Mouse (Mus musculus) cerebellum, adult 2 months (tissue): Measurements from ENCODE around the gene Fli1. TPM values are rescaled to one million over a fixed set of nuclear protein-coding genes. Genes with fewer than 3 reads are reported as not detected.

Experiments used
- DNase-seq, 2 experiments: peaks; one replicate each; pipeline ENCODE4 v3.0.0; 2021
- H3K27ac ChIP-seq: fragments of 200-500 bp; 2 replicates; pipeline ENCODE4 v1.5.1; 2012; ENCODE audit warnings: low read length, control low read depth, inconsistent platforms; ENCODE audit not compliant: insufficient read depth
- H3K27me3 ChIP-seq: fragments of 200-500 bp; 2 replicates; pipeline ENCODE4 v1.6.1; 2012; ENCODE audit warnings: inconsistent platforms, mild to moderate bottlenecking, low read length, moderate library complexity; ENCODE audit not compliant: control insufficient read depth, insufficient read depth
- H3K4me1 ChIP-seq: fragments of 200-500 bp; 2 replicates; pipeline ENCODE4 v1.6.1; 2011; ENCODE audit warnings: low read length; ENCODE audit not compliant: control insufficient read depth, insufficient read depth
- H3K4me3 ChIP-seq: fragments of 200-500 bp; replicated peaks from 2 replicates; pipeline ENCODE3; 2011; ENCODE audit warnings: mild to moderate bottlenecking, low read depth, low read length, control low read depth; ENCODE audit not compliant: insufficient read depth
- CTCF ChIP-seq: fragments of 200-500 bp; IDR thresholded peaks from 2 replicates; pipeline ENCODE4 v1.5.1; 2011; ENCODE audit warnings: low read depth, mild to moderate bottlenecking, control low read depth, low read length, moderate library complexity, borderline replicate concordance; ENCODE audit not compliant: insufficient read depth
- POLR2A ChIP-seq: fragments of 200-500 bp; IDR thresholded peaks from 2 replicates; pipeline ENCODE4 v1.6.1; 2011; ENCODE audit warnings: low read length, control low read depth, borderline replicate concordance; ENCODE audit not compliant: insufficient read depth
- WGBS: fragments of 180-500 bp; shearing (Covaris S2); methylation state at CpG from one replicate; pipeline ENCODE4 v1.1.7; 2018; 5-methylcytosine and 5-hydroxymethylcytosine counted together
- polyA plus RNA-seq: library from polyadenylated mRNA; depleted of rRNA; stranded (reverse); fragments of >200 nt; gene quantifications from 2 replicates; pipeline ENCODE4 v1.2.3, GENCODE M21; 2012

The Fli1 gene
- polyA plus RNA-seq, 1 experiment, result 2.2 TPM

- Histone ChIP-seq H3K27me3 (no peaks in the 10 kb centered on the region), H3K27ac (no peak overlapping the region)
- WGBS, result 79% methylated on average over 10 of the region's 10 CpGs
These were observed 26.6 kb downstream of the Fli1 start for GRCm38 (mm10) chr9:32515894-32516686.

GRCm38 (mm10) chr9:32514406-32515058 is 28.1 kb downstream of the Fli1 start:
- no peak overlapping the region for H3K4me3 ChIP-seq
- no peak for DNase-seq
- TF ChIP-seq CTCF (no peak), POLR2A (no peak)
- H3K27ac ChIP-seq, result no peak overlapping the region
- H3K4me1 ChIP-seq, result no peaks in the 10 kb centered on the region
- 70% methylated on average over 6 of the region's 6 CpGs for WGBS
- H3K27me3 ChIP-seq, result no peaks in the 10 kb centered on the region

More at GRCm38 (mm10) chr9:32515894-32516686, 26.6 kb downstream of the Fli1 start:
- Histone ChIP-seq H3K4me3 (no peak overlapping the region), H3K4me1 (no peaks in the 10 kb centered on the region)
- TF ChIP-seq CTCF (no peak), POLR2A (no peak)
- no peak for DNase-seq

- Histone ChIP-seq H3K27me3 (no peaks in the 10 kb centered on the region), H3K4me1 (no peaks in the 10 kb centered on the region), H3K27ac (no peak overlapping the region), H3K4me3 (no peak overlapping the region)
- no peak for DNase-seq
- 69% methylated on average over 2 of the region's 2 CpGs for WGBS
- TF ChIP-seq CTCF, result no peak
- TF ChIP-seq POLR2A, result no peak
These were observed 29.2 kb downstream of the Fli1 start for GRCm38 (mm10) chr9:32513471-32513870.

GRCm38 (mm10) chr9:32510454-32511263 is 32.0 kb downstream of the Fli1 start:
- no peak overlapping the region for H3K4me3 ChIP-seq
- TF ChIP-seq CTCF (no peak), POLR2A (no peak)
- no peak for DNase-seq
- 78% methylated on average over 7 of the region's 7 CpGs for WGBS
- no peaks in the 10 kb centered on the region for H3K27me3 ChIP-seq
- H3K4me1 ChIP-seq, result no peaks in the 10 kb centered on the region
- H3K27ac ChIP-seq, result no peak overlapping the region

GRCm38 (mm10) chr9:32509706-32510156 is 32.9 kb downstream of the Fli1 start:
- no peaks in the 10 kb centered on the region for H3K4me1 ChIP-seq
- WGBS, result 61% methylated on average over 7 of the region's 7 CpGs
- no peaks in the 10 kb centered on the region for H3K27me3 ChIP-seq
- TF ChIP-seq CTCF, result no peak
- no peak for TF ChIP-seq POLR2A
- no peak overlapping the region for H3K4me3 ChIP-seq
- DNase-seq, result no peak
- H3K27ac ChIP-seq, result no peak overlapping the region

GRCm38 (mm10) chr9:32508648-32509047 is 34.0 kb downstream of the Fli1 start:
- Histone ChIP-seq H3K27ac (no peak overlapping the region), H3K4me1 (no peaks in the 10 kb centered on the region), H3K27me3 (no peaks in the 10 kb centered on the region), H3K4me3 (no peak overlapping the region)
- TF ChIP-seq POLR2A (no peak), CTCF (no peak)
- WGBS, result 87% methylated on average over 2 of the region's 2 CpGs
- no peak for DNase-seq

- TF ChIP-seq POLR2A (no peak), CTCF (no peak)
- no peak for DNase-seq
- Histone ChIP-seq H3K27ac (no peak overlapping the region), H3K4me1 (no peaks in the 10 kb centered on the region), H3K27me3 (no peaks in the 10 kb centered on the region), H3K4me3 (no peak overlapping the region)
- 79% methylated on average over 8 of the region's 8 CpGs for WGBS
These were observed 34.5 kb downstream of the Fli1 start for GRCm38 (mm10) chr9:32508118-32508517.
